20 mouse cellular contexts compared by ENCODE assay signal in the genomic region with DNA sequence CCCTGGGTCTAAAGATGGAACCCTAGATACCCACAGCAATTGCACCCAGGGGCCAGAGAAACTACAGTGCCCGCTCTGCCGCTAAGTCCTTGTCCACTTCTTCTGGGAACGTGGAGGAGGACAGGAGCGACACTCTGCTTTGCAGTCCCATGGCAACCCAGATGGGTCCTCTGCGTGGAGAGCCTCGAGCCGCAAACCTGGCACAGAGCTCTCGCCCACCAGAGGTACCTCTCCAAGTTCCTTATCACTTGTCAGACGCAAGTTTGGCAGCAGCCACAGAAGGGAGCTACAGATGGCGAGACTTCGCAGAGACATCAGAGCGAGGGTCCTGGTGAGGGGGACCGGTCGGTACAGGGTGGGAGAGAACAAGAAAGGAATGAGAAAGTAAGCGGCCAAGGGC.
DNase-seq lines count a peak whose midpoint lies in the region; ATAC-seq and TF ChIP-seq lines count a peak whose summit lies in the region.
"Had no signal": no experiment of that assay in that cellular context is flagged by ENCODE, and none has a peak within 500 bp of the region (broad histone marks: within the 10 kb centered on the region; RNA-seq: fewer than 3 reads in every experiment).

No protein-coding gene starts in this region.

- H3K9ac ChIP-seq in forebrain, embryonic 14.5 days (ENCODE audit: low read length) = no peak overlapping the region
- H3K9ac ChIP-seq in midbrain, embryonic 14.5 days (replicated peaks; ENCODE audit: low read length) = no peak overlapping the region
- H3K9ac ChIP-seq: liver, postnatal 0 days; midbrain, embryonic 13.5 days; neural tube, embryonic 13.5 days had no signal

- no peak for TF ChIP-seq CTCF in brain, embryonic 14.5 days (IDR thresholded peaks at IDR 0.05; ENCODE audit: borderline replicate concordance, extremely low read depth, insufficient read depth, insufficient read length)

- H3K27me3 ChIP-seq in forebrain, embryonic 14.5 days (replicated peaks; ENCODE audit: control insufficient read depth, insufficient read depth, low read length) = no peaks in the 10 kb centered on the region
- no peaks in the 10 kb centered on the region for H3K27me3 ChIP-seq in midbrain, embryonic 14.5 days (ENCODE audit: control insufficient read depth, insufficient read depth, low read length)
- H3K27me3 ChIP-seq: neural tube, embryonic 13.5 days had no signal

- peak overlapping the region; percentile 74 for H3K27ac ChIP-seq in forebrain, embryonic 14.5 days (ENCODE audit: low read depth, low read length)
- no peak overlapping the region for H3K27ac ChIP-seq in midbrain, embryonic 14.5 days (replicated peaks; ENCODE audit: low read depth, low read length)
- H3K27ac ChIP-seq: midbrain, embryonic 13.5 days; neural tube, embryonic 13.5 days had no signal

- no peak for TF ChIP-seq POLR2A in brain, embryonic 14.5 days (IDR thresholded peaks at IDR 0.05; ENCODE audit: borderline replicate concordance, extremely low read depth, insufficient read depth, insufficient read length, poor library complexity, severe bottlenecking)

- no peaks in the 10 kb centered on the region for H3K9me3 ChIP-seq in forebrain, embryonic 14.5 days (replicated peaks; ENCODE audit: control insufficient read depth, low read length)
- no peaks in the 10 kb centered on the region for H3K9me3 ChIP-seq in midbrain, embryonic 14.5 days (ENCODE audit: control insufficient read depth, low read length)
- H3K9me3 ChIP-seq: midbrain, embryonic 13.5 days had no signal

- DNase-seq in brain, embryonic 14.5 days (ENCODE audit: low read depth) = peak; percentile 74
- peak; percentile 59 for DNase-seq in forebrain, embryonic 14.5 days (ENCODE audit: low spot score)
- peak; percentile 44 to 65 for DNase-seq in frontal cortex, postnatal 36 days (ENCODE audit: low spot score in 2 of 2)
- peak; percentile 79 to 89 for DNase-seq in right cerebral cortex, postnatal 10 days (ENCODE audit: low spot score in 2 of 2)
- DNase-seq in midbrain, embryonic 14.5 days = no peak
- DNase-seq in adipocyte (ENCODE audit: low spot score) = no peak
- no peak for DNase-seq in adrenal gland, postnatal 36 days
- no peak for DNase-seq in layer of hippocampus, adult 9-10 months (ENCODE audit: low spot score)
- DNase-seq: adrenal gland, adult 2 months; cerebellum, adult 11 months; cerebellum, postnatal 14 days; gastrocnemius, postnatal 25 days; kidney, adult 2 months; kidney, postnatal 10 days; liver; liver, postnatal 0 days; lung, postnatal 14 days; thymus, postnatal 25 days had no signal

- no peaks in the 10 kb centered on the region for H3K36me3 ChIP-seq in forebrain, embryonic 14.5 days (ENCODE audit: control insufficient read depth, insufficient read depth, low read length)
- no peaks in the 10 kb centered on the region for H3K36me3 ChIP-seq in midbrain, embryonic 14.5 days (ENCODE audit: control insufficient read depth, insufficient read depth, low read length)
- H3K36me3 ChIP-seq: midbrain, embryonic 13.5 days; neural tube, embryonic 13.5 days had no signal

- peak; percentile 49; the same call in 1 of the 2 replicates for ATAC-seq in forebrain, embryonic 14.5 days
- no peak for ATAC-seq in midbrain, embryonic 14.5 days (ENCODE audit: low FRiP score, low TSS enrichment)
- ATAC-seq: liver, postnatal 0 days; midbrain, embryonic 13.5 days had no signal

- no peak overlapping the region for H3K4me3 ChIP-seq in forebrain, embryonic 14.5 days (ENCODE audit: low read depth, low read length)
- no peak overlapping the region for H3K4me3 ChIP-seq in midbrain, embryonic 14.5 days (replicated peaks; ENCODE audit: low read depth, low read length)
- H3K4me3 ChIP-seq: midbrain, embryonic 13.5 days; neural tube, embryonic 13.5 days had no signal

- peaks cover 8% of the 10 kb centered on the region for H3K4me1 ChIP-seq in forebrain, embryonic 14.5 days (ENCODE audit: control insufficient read depth, insufficient read depth, low read length)
- H3K4me1 ChIP-seq in midbrain, embryonic 14.5 days (ENCODE audit: control insufficient read depth, insufficient read depth, low read length) = peaks cover 3% of the 10 kb centered on the region; the same call in 1 of the 2 replicates

- WGBS in forebrain, embryonic 14.5 days = 76% methylated on average over 15 of the region's 15 CpGs
- WGBS in midbrain, embryonic 14.5 days = 86% methylated on average over 15 of the region's 15 CpGs

- H3K4me2 ChIP-seq in forebrain, embryonic 14.5 days (ENCODE audit: low read length) = no peak overlapping the region
- no peak overlapping the region for H3K4me2 ChIP-seq in midbrain, embryonic 14.5 days (ENCODE audit: low read length)
- H3K4me2 ChIP-seq: midbrain, embryonic 13.5 days; neural tube, embryonic 13.5 days had no signal

Comparison
In these comparisons a context has a peak if more than half of its experiments do, and no peak if none do; other contexts are left out.
1. DNase-seq: peak in brain, embryonic 14.5 days (single experiment), forebrain, embryonic 14.5 days (single experiment), frontal cortex, postnatal 36 days (2 of 2) and right cerebral cortex, postnatal 10 days (2 of 2); none in midbrain, embryonic 14.5 days (single experiment), adipocyte (single experiment), adrenal gland, postnatal 36 days (0 of 2) and layer of hippocampus, adult 9-10 months (single experiment).